Mouse (Mus musculus): ENCODE data around the gene Tmem114. TPM values are rescaled to one million over a fixed set of nuclear protein-coding genes. Genes with fewer than 3 reads are reported as not detected.

Tmem114 gene
- polyA plus RNA-seq (2014; fragmentation: Illumina TruSeq; extraction: RNeasy Lipid Tissue Mini Kit (QIAGEN cat#74804); ENCODE audit: low read depth, low replicate concordance): not detected

GRCm38 (mm10) chr16:8424971-8425330 is at the start of gene Tmem114:
Tmem114 (minus strand) TSS chr16:8425136.

GRCm38 (mm10) chr16:8470603-8471481 is 45.9 kb upstream of the Tmem114 start, which contains the start of gene Mettl22:
Mettl22 (plus strand) TSS chr16:8470788.

Other genes starting within 250 kb of the Tmem114 start
- 1.1 TPM for gene Mettl22, start 45.7 kb upstream of the Tmem114 start, polyA plus RNA-seq (2014; fragmentation: Illumina TruSeq; extraction: RNeasy Lipid Tissue Mini Kit (QIAGEN cat#74804); ENCODE audit: low read depth, low replicate concordance)
- 220 TPM for gene Abat, start 88.3 kb upstream of the Tmem114 start, polyA plus RNA-seq (2014; fragmentation: Illumina TruSeq; extraction: RNeasy Lipid Tissue Mini Kit (QIAGEN cat#74804); ENCODE audit: low read depth, low replicate concordance)
- 124 TPM for gene Pmm2, start 212.5 kb upstream of the Tmem114 start, polyA plus RNA-seq (2014; fragmentation: Illumina TruSeq; extraction: RNeasy Lipid Tissue Mini Kit (QIAGEN cat#74804); ENCODE audit: low read depth, low replicate concordance)
- gene Tmem186, start 212.6 kb upstream of the Tmem114 start, polyA plus RNA-seq (2014; fragmentation: Illumina TruSeq; extraction: RNeasy Lipid Tissue Mini Kit (QIAGEN cat#74804); ENCODE audit: low read depth, low replicate concordance): 7.0 TPM
- gene Carhsp1, start 247.0 kb upstream of the Tmem114 start, polyA plus RNA-seq (2014; fragmentation: Illumina TruSeq; extraction: RNeasy Lipid Tissue Mini Kit (QIAGEN cat#74804); ENCODE audit: low read depth, low replicate concordance): 13.4 TPM

Measured in kidney, adult 10 weeks (tissue).